Mouse (Mus musculus) stomach, postnatal 0 days (tissue): ENCODE results near the gene Pkn3. TPM values are rescaled to one million over a fixed set of nuclear protein-coding genes. Genes with fewer than 3 reads are reported as not detected.
A peak's percentile ranks its signal among the peaks of the same experiment; 100 is the strongest.
"Not testable (repeated sequence)": the region's sequence is repeated elsewhere in the genome, so short reads cannot be mapped to it uniquely, and the experiment has no call there.

ENCODE experiments used
- ATAC-seq: fragments of 200-750 bp; cut with Nextera tagmentation; 2 replicates; pipeline ENCODE4 v1.8.0; 2017; ENCODE audit not compliant: low FRiP score, low TSS enrichment
- DNase-seq: peaks from one replicate; pipeline ENCODE4 v3.0.0-alpha.2; 2016; ENCODE audit warnings: low spot score
- H3K27ac ChIP-seq: fragments of 300-500 bp; sonication (generic); replicated peaks from 2 replicates; pipeline ENCODE4 v1.5.1; 2014; ENCODE audit warnings: mild to moderate bottlenecking, control low read depth
- H3K27me3 ChIP-seq: fragments of 300-500 bp; sonication (generic); 2 replicates; pipeline ENCODE4 v1.6.1; 2014; ENCODE audit warnings: low read length; ENCODE audit not compliant: control insufficient read depth, insufficient read depth
- H3K36me3 ChIP-seq: fragments of 300-500 bp; sonication (generic); 2 replicates; pipeline ENCODE4 v1.6.1; 2014; ENCODE audit warnings: low read length, mixed read lengths; ENCODE audit not compliant: control insufficient read depth, insufficient read depth
- H3K4me1 ChIP-seq: fragments of 300-500 bp; sonication (generic); replicated peaks from 2 replicates; pipeline ENCODE4 v1.6.1; 2014; ENCODE audit warnings: antibody characterized with exemption; ENCODE audit not compliant: control insufficient read depth, insufficient read depth
- H3K4me2 ChIP-seq: fragments of 300-500 bp; sonication (generic); replicated peaks from 2 replicates; pipeline ENCODE4 v1.6.1; 2014; ENCODE audit warnings: low read depth, mild to moderate bottlenecking, control low read depth, moderate library complexity
- H3K4me3 ChIP-seq: fragments of 300-500 bp; sonication (generic); 2 replicates; pipeline ENCODE4 v1.5.1; 2014; ENCODE audit warnings: low read depth, low read length, control low read depth
- H3K9ac ChIP-seq: fragments of 300-500 bp; sonication (generic); 2 replicates; pipeline ENCODE4 v1.6.1; 2014; ENCODE audit warnings: mild to moderate bottlenecking, low read length, control low read depth, mixed read lengths
- H3K9me3 ChIP-seq: fragments of 300-500 bp; sonication (generic); 2 replicates; pipeline ENCODE4 v1.6.1; 2016; ENCODE audit warnings: low read length; ENCODE audit not compliant: control insufficient read depth
- CTCF ChIP-seq: IDR thresholded peaks from 2 replicates; pipeline ENCODE4 v1.5.1; 2016; ENCODE audit warnings: antibody characterized with exemption, low read depth, mild to moderate bottlenecking, moderate library complexity
- EP300 ChIP-seq: optimal IDR thresholded peaks from 2 replicates; pipeline ENCODE3; 2016; ENCODE audit warnings: antibody characterized with exemption
- WGBS: fragments of 180-500 bp; shearing (Covaris S2); extraction: QIAGEN DNeasy Blood & Tissue Kit; methylation state at CpG from one replicate; pipeline ENCODE4 v1.1.7; 2014; 5-methylcytosine and 5-hydroxymethylcytosine counted together
- polyA plus RNA-seq: library from polyadenylated mRNA; unstranded; fragments of >200 nt; fragmentation: Nextera tagmentation; extraction: Ambion mirVana; gene quantifications from 2 replicates; pipeline ENCODE4 v1.2.1, GENCODE M21; 2015

Gene Pkn3
- polyA plus RNA-seq, 1 experiment from 2014 or later: 3.1 TPM

GRCm38 (mm10) chr2:30051992-30052761, 25.3 kb upstream of the Pkn3 start:
- Histone ChIP-seq H3K4me3 (no peak overlapping the region), H3K4me1 (0 out of 2 replicates have a peak, but pooled peaks cover 2% of the 10 kb centered on the region), H3K9ac (no peak overlapping the region), H3K27me3 (no peaks in the 10 kb centered on the region), H3K27ac (no peak overlapping the region), H3K9me3 (no peaks in the 10 kb centered on the region), H3K36me3 (no peaks in the 10 kb centered on the region), H3K4me2 (no peak overlapping the region)
- WGBS: 30% methylated on average over 6 of the region's 6 CpGs
- no peak for ATAC-seq
- DNase-seq: no peak
- TF ChIP-seq CTCF: peak; percentile 68
- TF ChIP-seq EP300: no peak

- not testable (repeated sequence) for DNase-seq, H3K4me1 ChIP-seq, H3K27me3 ChIP-seq, H3K4me2 ChIP-seq, H3K27ac ChIP-seq, ATAC-seq, H3K9me3 ChIP-seq, H3K9ac ChIP-seq, H3K36me3 ChIP-seq, H3K4me3 ChIP-seq
- peak; percentile 36 for TF ChIP-seq CTCF
- WGBS: 93% methylated on average over 3 of the region's 3 CpGs
These were observed 22.2 kb upstream of the Pkn3 start for GRCm38 (mm10) chr2:30055310-30055709.

- DNase-seq (no peak), ATAC-seq (no peak)
- no peak for TF ChIP-seq CTCF
- WGBS: 81% methylated on average over 3 of the region's 3 CpGs
- H3K36me3 ChIP-seq: no peaks in the 10 kb centered on the region
- no peak overlapping the region for H3K4me2 ChIP-seq
- H3K27ac ChIP-seq: no peak overlapping the region
- H3K4me3 ChIP-seq: no peak overlapping the region
- no peaks in the 10 kb centered on the region for H3K9me3 ChIP-seq
- H3K27me3 ChIP-seq: no peaks in the 10 kb centered on the region
- H3K9ac ChIP-seq: no peak overlapping the region
- H3K4me1 ChIP-seq: no peaks in the 10 kb centered on the region
These were observed 20.7 kb upstream of the Pkn3 start for GRCm38 (mm10) chr2:30056736-30057135.

GRCm38 (mm10) chr2:30057223-30057904, 20.1 kb upstream of the Pkn3 start, which contains the start of gene Set:
TSS of gene Set (plus strand) at chr2:30057378.
- Histone ChIP-seq H3K36me3 (no peaks in the 10 kb centered on the region), H3K4me1 (no peaks in the 10 kb centered on the region), H3K4me2 (no peak within 1 kb of the TSS), H3K27me3 (no peaks in the 10 kb centered on the region), H3K27ac (no peak within 1 kb of the TSS), H3K9me3 (no peaks in the 10 kb centered on the region), H3K9ac (no peak within 1 kb of the TSS), H3K4me3 (no peak within 1 kb of the TSS)
- peak; percentile 48 for DNase-seq
- TF ChIP-seq EP300 (no peak), CTCF (no peak)
- WGBS: 48% methylated on average over 12 of the region's 12 CpGs
- ATAC-seq: no peak; the same call in 1 of the 2 replicates

GRCm38 (mm10) chr2:30058418-30058817, 19.1 kb upstream of the Pkn3 start:
- WGBS: 57% methylated on average over 5 of the region's 5 CpGs
- Histone ChIP-seq H3K36me3 (no peaks in the 10 kb centered on the region), H3K4me1 (no peaks in the 10 kb centered on the region), H3K4me3 (no peak overlapping the region), H3K27me3 (no peaks in the 10 kb centered on the region), H3K9ac (no peak overlapping the region), H3K9me3 (no peaks in the 10 kb centered on the region), H3K27ac (no peak overlapping the region), H3K4me2 (no peak overlapping the region)
- ATAC-seq (no peak), DNase-seq (no peak)
- TF ChIP-seq CTCF: no peak
- TF ChIP-seq EP300: no peak
